Mouse (Mus musculus) cerebellum, adult 2 months (tissue): ENCODE data around the gene Upb1.

ENCODE experiments used
- CTCF ChIP-seq: fragments of 200-500 bp; IDR thresholded peaks from 2 replicates; pipeline ENCODE4 v1.5.1; 2011; ENCODE audit warnings: low read depth, mild to moderate bottlenecking, control low read depth, low read length, moderate library complexity, borderline replicate concordance; ENCODE audit not compliant: insufficient read depth
- POLR2A ChIP-seq: fragments of 200-500 bp; IDR thresholded peaks from 2 replicates; pipeline ENCODE4 v1.6.1; 2011; ENCODE audit warnings: low read length, control low read depth, borderline replicate concordance; ENCODE audit not compliant: insufficient read depth

DNA sequence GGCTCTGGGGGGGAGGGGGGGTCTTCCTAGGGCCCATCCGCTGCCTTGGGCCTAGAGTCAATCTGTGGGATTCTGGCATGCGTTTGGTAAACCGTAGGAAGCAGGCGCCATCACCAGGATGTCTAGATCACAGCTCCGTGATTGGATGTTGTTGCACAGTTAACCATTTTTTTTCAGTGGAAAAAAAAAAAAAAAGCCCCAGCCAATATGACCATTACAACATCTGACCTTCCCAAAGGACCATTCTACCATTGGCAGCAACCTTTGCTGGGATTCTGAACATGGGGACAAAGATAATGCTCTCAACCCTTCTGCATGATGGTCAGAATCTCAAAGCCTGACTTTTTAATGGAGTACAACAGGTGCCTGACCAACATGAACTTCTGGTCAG lies 29.2 kb downstream of the Upb1 start:
- TF ChIP-seq CTCF (no peak), POLR2A (no peak)
